Mouse (Mus musculus) hindbrain, embryonic 12.5 days (tissue): ENCODE data around the gene Cd248. TPM values are rescaled to one million over a fixed set of nuclear protein-coding genes. Genes with fewer than 3 reads are reported as not detected.
"Not testable (repeated sequence)": the region's sequence is repeated elsewhere in the genome, so short reads cannot be mapped to it uniquely, and the experiment has no call there.

Experiments used
- ATAC-seq: fragments of 200-750 bp; cut with Nextera tagmentation; 2 replicates; pipeline ENCODE4 v1.8.0; 2017; ENCODE audit warnings: moderate TSS enrichment; ENCODE audit not compliant: low FRiP score
- H3K27ac ChIP-seq: fragments of 300-500 bp; sonication (generic); 2 replicates; pipeline ENCODE4 v1.5.1; 2016; ENCODE audit warnings: mild to moderate bottlenecking
- H3K27me3 ChIP-seq: fragments of 300-500 bp; sonication (generic); 2 replicates; pipeline ENCODE4 v1.6.1; 2016; ENCODE audit warnings: mild to moderate bottlenecking
- H3K36me3 ChIP-seq: fragments of 300-500 bp; sonication (generic); 2 replicates; pipeline ENCODE4 v1.6.1; 2016; ENCODE audit warnings: mild to moderate bottlenecking
- H3K4me1 ChIP-seq: fragments of 300-500 bp; sonication (generic); 2 replicates; pipeline ENCODE4 v1.6.1; 2016
- H3K4me2 ChIP-seq: fragments of 300-500 bp; sonication (generic); replicated peaks from 2 replicates; pipeline ENCODE4 v1.6.1; 2016; ENCODE audit warnings: mild to moderate bottlenecking
- H3K4me3 ChIP-seq: fragments of 300-500 bp; sonication (generic); 2 replicates; pipeline ENCODE4 v1.5.1; 2016; ENCODE audit warnings: mild to moderate bottlenecking
- H3K9ac ChIP-seq: fragments of 300-500 bp; sonication (generic); 2 replicates; pipeline ENCODE4 v1.6.1; 2016; ENCODE audit warnings: mild to moderate bottlenecking, moderate library complexity
- H3K9me3 ChIP-seq: fragments of 300-500 bp; sonication (generic); replicated peaks from 2 replicates; pipeline ENCODE4 v1.6.1; 2016; ENCODE audit warnings: mild to moderate bottlenecking
- WGBS: fragments of 180-500 bp; shearing (Covaris S2); methylation state at CpG from one replicate; pipeline ENCODE4 v1.1.7; 2016; 5-methylcytosine and 5-hydroxymethylcytosine counted together
- polyA plus RNA-seq: library from polyadenylated mRNA; unstranded; fragments of >200 nt; fragmentation: Nextera tagmentation; extraction: Ambion mirVana; gene quantifications from 2 replicates; pipeline ENCODE4 v1.2.1, GENCODE M21; 2016

Cd248 gene
- polyA plus RNA-seq, 1 experiment from 2014 or later = 32.0 TPM

DNA sequence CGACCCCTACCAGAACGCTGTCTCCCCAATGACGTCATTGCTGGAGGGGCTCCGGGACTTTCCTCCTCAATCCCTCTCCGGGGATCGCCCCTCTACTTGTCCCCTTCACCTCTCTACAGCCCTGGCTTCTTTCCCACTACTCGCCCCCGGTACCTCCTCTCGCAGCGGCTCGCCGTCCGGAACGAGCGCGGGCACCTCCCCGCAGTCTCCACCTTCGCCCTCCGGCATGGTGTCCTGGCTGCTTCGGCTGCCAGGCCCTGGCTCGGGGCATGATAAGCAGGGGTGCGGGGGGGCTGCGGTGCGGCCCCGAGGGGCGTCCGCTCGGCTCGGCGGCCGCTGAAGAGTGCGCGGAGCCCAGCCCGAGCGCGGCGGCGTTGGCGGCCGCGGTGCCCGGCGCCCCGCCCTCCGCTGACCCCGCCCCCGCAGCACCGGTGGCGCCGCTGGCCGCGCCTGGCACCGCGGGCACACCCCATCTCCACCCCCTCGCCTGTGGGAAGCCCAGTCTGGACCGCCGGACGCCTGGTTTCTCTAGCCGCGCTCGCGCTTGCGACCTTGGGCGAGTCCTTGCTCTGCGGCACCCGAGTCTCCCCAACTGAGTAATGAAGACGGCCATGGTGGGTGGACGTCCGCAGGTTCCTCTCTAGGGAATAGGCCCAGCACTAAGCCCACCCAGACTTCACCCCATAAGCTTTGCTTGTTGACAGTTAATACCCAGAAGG is 17.4 kb downstream of the Cd248 start, which contains the start of gene Tmem151a:
Gene Tmem151a, minus strand, starts transcription at position 387 of the 719 bp plus-strand sequence.
- WGBS = under 1% methylated on average over 63 of the region's 69 CpGs
- H3K27ac ChIP-seq = no peak within 1 kb of the TSS
- peaks cover 5% of the 10 kb centered on the region; the same call in 1 of the 2 replicates for H3K36me3 ChIP-seq
- no peaks in the 10 kb centered on the region for H3K9me3 ChIP-seq
- peaks cover 63% of the 10 kb centered on the region for H3K27me3 ChIP-seq
- ATAC-seq = no peak
- H3K4me2 ChIP-seq = peak within 1 kb of the TSS; percentile 83
- H3K4me3 ChIP-seq = peak within 1 kb of the TSS; percentile 49
- peak within 1 kb of the TSS; percentile 63 for H3K9ac ChIP-seq
- peaks cover 23% of the 10 kb centered on the region for H3K4me1 ChIP-seq

DNA sequence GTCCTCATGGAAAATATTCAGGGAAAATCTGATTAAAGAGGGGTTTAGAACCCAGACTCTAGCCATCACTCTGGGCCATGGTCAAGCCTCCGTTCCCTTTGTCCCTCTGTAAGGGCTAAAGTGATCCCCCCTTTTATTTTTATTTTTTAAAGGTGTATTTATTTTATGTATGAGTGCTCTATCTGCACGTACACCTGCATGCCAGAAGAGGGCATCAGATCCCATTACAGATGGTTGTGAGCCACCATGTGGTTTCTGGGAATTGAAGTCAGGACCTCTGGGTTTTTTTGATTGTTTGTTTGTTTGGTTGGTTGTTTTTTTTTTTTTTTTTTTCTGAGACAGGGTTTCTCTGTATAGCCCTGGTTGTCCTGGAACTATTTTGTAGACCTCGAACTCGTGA is 18.7 kb downstream of the Cd248 start:
- peaks cover 15% of the 10 kb centered on the region for H3K36me3 ChIP-seq
- H3K4me3 ChIP-seq, H3K27ac ChIP-seq, H3K9me3 ChIP-seq, H3K4me2 ChIP-seq, ATAC-seq, H3K9ac ChIP-seq: not testable (repeated sequence)
- peaks cover 51% of the 10 kb centered on the region for H3K27me3 ChIP-seq
- peaks cover 23% of the 10 kb centered on the region for H3K4me1 ChIP-seq
- WGBS = 58% methylated on average over 4 of the region's 4 CpGs

DNA sequence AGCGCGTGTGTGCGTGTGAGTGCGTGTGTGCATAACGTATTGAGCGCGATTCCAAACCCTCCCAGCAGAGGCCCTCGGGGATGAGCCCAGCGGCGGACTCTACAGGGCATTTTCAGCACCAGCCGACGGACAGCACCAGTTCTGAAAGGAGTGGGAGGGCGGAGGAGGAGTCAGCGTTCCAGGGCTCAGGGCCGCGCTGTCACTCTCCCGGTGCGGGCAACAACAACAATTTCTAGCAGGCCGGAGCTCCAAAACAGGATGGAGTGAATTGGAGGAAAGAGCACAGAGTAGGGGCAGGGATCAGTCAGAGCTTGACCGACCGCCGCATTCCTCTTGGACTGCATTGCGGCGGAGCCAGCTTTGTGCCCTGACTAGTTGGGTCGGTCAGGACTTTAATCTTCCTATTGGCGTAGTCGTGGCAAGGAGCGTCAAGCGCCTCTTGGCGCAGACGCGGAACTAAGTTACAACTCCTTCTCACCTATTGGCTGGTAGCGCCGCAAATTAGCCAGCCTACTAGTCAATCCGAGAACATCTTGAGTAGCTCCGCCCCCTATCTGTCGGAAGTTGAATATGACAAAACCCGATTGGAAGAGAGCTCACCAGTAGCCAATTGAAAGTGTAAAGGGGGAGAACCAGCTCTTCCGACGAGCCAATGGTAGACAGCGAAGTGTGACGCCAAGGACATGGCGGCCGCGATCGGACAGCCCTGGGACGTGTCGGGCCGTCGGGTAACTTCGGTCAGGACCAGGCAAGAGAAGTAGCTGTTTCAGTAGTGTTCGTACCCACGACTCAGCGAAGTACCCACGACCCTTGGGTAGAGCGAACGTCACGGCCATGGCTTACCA is 20.2 kb downstream of the Cd248 start, which contains the start of gene Yif1a:
Gene Yif1a, plus strand, starts transcription at position 655 of the 845 bp plus-strand sequence.
- H3K27ac ChIP-seq = peak within 1 kb of the TSS; percentile 85
- H3K27me3 ChIP-seq = peaks cover 35% of the 10 kb centered on the region
- peak; percentile 92 for ATAC-seq
- under 1% methylated on average over 58 of the region's 58 CpGs for WGBS
- H3K9ac ChIP-seq = peak within 1 kb of the TSS; percentile 79
- H3K36me3 ChIP-seq = peaks cover 30% of the 10 kb centered on the region
- peak within 1 kb of the TSS; percentile 84 for H3K4me3 ChIP-seq
- no peaks in the 10 kb centered on the region for H3K9me3 ChIP-seq
- H3K4me1 ChIP-seq = peaks cover 25% of the 10 kb centered on the region
- peak within 1 kb of the TSS; percentile 87 for H3K4me2 ChIP-seq

DNA sequence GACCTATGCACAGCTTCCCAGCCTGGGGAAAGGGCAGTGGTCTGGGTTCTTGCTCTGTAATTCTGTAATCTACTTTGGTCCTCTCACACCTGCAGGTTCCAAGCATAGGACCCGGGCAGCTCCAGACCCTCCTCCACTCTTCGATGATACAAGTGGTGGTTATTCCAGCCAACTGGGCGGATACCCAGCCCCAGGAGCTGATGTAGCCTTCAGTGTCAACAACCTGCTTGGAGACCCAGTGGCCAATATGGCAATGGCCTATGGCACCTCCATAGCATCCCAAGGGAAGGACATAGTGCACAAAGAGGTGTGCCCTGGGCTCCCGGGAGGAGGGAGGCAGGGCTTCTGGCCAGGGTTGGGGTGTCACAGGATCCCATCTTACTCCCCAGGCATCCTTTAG is 21.4 kb downstream of the Cd248 start:
- no peak for ATAC-seq
- Histone ChIP-seq H3K4me1 (peaks cover 35% of the 10 kb centered on the region), H3K9ac (peak overlapping the region; percentile 79; the same call in 1 of the 2 replicates), H3K27me3 (peaks cover 23% of the 10 kb centered on the region), H3K9me3 (no peaks in the 10 kb centered on the region), H3K4me3 (peak overlapping the region; percentile 84), H3K4me2 (peak overlapping the region; percentile 87), H3K36me3 (peaks cover 37% of the 10 kb centered on the region), H3K27ac (no peak overlapping the region)
- 91% methylated on average over 4 of the region's 4 CpGs for WGBS

DNA sequence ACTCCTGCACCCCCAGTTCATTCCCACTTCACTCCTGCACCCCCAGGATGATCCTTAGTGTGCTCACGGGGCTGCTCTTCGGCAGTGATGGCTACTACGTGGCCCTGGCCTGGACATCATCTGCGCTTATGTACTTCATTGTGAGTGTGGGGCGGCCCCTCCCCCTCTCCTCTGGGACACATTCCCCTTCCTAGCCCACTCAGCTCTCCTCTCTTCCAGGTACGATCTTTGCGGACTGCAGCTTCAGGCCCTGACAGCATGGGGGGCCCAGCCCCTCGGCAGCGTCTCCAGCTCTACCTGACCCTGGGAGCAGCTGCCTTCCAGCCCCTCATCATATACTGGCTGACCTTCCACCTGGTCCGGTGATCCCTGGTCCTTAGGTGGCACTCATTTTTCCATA is 24.2 kb downstream of the Cd248 start:
- Histone ChIP-seq H3K9me3 (no peaks in the 10 kb centered on the region), H3K4me2 (no peak overlapping the region), H3K4me1 (peaks cover 54% of the 10 kb centered on the region), H3K4me3 (no peak overlapping the region), H3K36me3 (peaks cover 37% of the 10 kb centered on the region), H3K27me3 (no peaks in the 10 kb centered on the region), H3K27ac (no peak overlapping the region), H3K9ac (no peak overlapping the region)
- WGBS = 85% methylated on average over 10 of the region's 10 CpGs
- no peak for ATAC-seq

DNA sequence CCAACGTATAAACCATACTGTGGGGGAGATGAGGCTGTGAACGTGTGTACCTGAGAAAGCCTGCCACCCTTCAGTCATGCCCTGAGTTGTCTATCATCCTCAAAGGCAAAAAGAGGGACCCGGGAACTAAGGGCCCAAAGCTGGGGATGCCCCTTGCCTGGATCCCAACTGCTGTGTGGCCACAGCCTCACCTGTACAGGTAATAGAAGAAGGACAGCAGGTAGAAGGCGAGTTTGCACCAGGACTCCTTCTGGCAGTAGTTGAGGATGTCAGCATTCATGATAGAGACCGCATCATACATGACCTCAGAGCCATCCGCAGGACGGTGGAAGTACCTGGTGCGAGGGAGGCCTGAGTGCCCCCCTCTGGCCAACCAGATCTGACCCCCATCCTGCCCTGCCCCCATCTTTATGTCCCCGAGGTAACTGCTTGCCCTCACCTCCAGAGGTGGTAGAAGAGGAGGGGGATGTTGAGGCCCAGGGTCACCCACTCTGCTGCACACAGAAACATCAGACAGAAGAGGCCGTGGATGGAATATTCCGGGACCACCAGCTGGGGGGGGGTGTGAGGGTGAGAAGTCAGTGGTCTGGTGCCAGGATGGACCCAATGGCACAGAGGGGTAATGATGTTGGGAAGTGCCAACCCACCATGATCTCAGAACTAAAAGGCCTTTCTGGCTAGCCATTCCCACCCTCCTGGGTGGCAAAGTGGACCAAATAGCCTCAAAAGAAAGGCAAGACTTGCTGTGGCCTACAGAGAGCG is 25.8 kb downstream of the Cd248 start:
- Histone ChIP-seq H3K4me3 (peak overlapping the region; percentile 81; the same call in 1 of the 2 replicates), H3K4me1 (peaks cover 58% of the 10 kb centered on the region), H3K27me3 (no peaks in the 10 kb centered on the region), H3K9me3 (no peaks in the 10 kb centered on the region), H3K27ac (peak overlapping the region; percentile 94; the same call in 1 of the 2 replicates), H3K36me3 (peaks cover 37% of the 10 kb centered on the region), H3K9ac (peak overlapping the region; percentile 49), H3K4me2 (peak overlapping the region; percentile 93)
- no peak for ATAC-seq
- WGBS = 73% methylated on average over 12 of the region's 12 CpGs

DNA sequence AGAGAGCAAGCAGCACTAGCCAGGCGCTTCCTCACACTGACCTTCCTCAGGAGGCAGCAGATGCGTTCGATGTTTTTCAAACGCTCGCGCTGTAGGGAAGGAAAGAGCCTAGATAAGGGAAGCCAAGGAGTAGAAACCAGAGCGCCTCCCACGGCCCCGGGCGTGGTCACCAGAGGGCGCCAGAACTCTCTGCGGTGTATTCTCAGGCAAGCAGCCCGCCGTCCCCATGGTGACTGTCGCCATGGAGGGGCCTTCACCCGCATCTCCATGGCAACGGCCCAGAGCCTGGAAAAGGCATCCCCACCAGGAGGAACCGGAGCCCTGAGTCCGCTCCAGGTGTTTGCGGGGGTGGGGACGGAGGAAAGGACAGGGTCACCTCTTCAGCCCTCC is 26.4 kb downstream of the Cd248 start:
- Histone ChIP-seq H3K4me1 (peaks cover 59% of the 10 kb centered on the region), H3K27me3 (no peaks in the 10 kb centered on the region), H3K4me3 (peak overlapping the region; percentile 81), H3K9ac (peak overlapping the region; percentile 49; the same call in 1 of the 2 replicates), H3K9me3 (no peaks in the 10 kb centered on the region), H3K27ac (peak overlapping the region; percentile 94), H3K36me3 (peaks cover 37% of the 10 kb centered on the region), H3K4me2 (peak overlapping the region; percentile 93)
- WGBS = under 1% methylated on average over 21 of the region's 21 CpGs
- peak; percentile 65 for ATAC-seq

DNA sequence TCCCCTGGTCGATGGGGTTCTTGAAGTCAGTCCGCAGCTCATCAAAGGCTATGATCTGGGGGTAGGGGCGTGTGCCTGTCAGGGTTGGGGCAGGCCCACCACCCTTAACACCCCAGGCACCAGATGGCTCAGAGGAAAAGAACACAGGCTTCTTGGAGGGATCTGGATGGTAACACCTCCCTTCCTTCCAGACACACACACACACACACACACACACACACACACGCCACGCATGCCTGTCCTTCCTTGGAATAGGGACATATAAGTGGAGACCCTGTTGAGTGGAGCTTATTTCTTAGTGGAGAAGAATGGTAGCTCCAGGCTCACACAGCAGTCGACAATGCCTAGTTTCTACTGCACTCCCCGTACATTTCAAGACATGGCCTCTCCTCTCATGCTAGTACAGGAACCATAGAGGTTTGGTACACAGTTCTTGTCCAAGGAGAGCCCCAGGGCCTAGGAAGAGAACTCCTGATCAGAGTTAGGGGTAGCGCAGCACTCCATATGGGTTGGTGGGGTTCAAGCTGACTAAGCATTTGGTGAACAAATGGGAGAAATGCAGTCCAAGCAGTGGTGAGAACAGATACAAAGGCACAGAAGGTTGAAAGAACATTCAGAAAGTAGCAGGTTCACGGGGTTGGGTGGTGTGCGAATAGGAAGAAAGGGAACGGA is 27.0 kb downstream of the Cd248 start:
- H3K4me2 ChIP-seq = peak overlapping the region; percentile 93
- H3K36me3 ChIP-seq = peaks cover 38% of the 10 kb centered on the region
- H3K4me3 ChIP-seq = peak overlapping the region; percentile 81
- peaks cover 62% of the 10 kb centered on the region for H3K4me1 ChIP-seq
- no peaks in the 10 kb centered on the region for H3K27me3 ChIP-seq
- peak overlapping the region; percentile 94 for H3K27ac ChIP-seq
- peak; percentile 5; the same call in 1 of the 2 replicates for ATAC-seq
- WGBS = 36% methylated on average over 11 of the region's 11 CpGs
- H3K9ac ChIP-seq = peak overlapping the region; percentile 94
- H3K9me3 ChIP-seq = no peaks in the 10 kb centered on the region

DNA sequence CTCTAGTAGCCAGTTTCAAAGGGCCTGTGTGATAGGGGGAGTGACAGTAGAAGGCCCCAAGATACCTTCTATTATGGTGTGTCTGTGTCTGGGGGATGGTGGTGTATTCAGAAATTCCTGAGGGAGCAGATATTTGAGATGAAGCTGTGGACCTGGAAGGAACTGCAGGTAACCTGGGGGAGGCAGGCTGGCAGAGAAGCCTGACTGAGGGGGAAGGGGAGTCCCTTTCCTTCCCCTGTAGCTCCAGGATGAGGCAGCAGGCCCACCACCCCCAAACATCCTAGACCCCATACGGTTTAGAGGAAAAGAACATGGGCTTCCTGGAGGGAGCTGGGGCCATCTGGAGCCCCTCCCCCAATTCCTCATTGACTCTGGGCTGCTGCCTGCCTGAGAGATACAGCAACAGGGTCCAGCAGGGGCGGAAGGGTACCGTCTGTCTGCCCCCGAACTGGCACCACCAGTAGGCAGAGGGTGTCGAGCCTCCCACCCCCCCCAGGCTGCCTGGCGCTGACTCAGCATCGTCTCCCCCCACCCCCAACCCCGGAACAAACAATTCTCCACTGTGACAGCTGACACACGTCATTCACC is 28.1 kb downstream of the Cd248 start:
- no peaks in the 10 kb centered on the region for H3K27me3 ChIP-seq
- H3K4me1 ChIP-seq = peaks cover 64% of the 10 kb centered on the region
- peak overlapping the region; percentile 93 for H3K4me2 ChIP-seq
- H3K9me3 ChIP-seq = no peaks in the 10 kb centered on the region
- H3K9ac ChIP-seq = peak overlapping the region; percentile 94
- peaks cover 42% of the 10 kb centered on the region for H3K36me3 ChIP-seq
- no peak for ATAC-seq
- WGBS = 10% methylated on average over 9 of the region's 9 CpGs
- peak overlapping the region; percentile 81 for H3K4me3 ChIP-seq
- H3K27ac ChIP-seq = peak overlapping the region; percentile 94

DNA sequence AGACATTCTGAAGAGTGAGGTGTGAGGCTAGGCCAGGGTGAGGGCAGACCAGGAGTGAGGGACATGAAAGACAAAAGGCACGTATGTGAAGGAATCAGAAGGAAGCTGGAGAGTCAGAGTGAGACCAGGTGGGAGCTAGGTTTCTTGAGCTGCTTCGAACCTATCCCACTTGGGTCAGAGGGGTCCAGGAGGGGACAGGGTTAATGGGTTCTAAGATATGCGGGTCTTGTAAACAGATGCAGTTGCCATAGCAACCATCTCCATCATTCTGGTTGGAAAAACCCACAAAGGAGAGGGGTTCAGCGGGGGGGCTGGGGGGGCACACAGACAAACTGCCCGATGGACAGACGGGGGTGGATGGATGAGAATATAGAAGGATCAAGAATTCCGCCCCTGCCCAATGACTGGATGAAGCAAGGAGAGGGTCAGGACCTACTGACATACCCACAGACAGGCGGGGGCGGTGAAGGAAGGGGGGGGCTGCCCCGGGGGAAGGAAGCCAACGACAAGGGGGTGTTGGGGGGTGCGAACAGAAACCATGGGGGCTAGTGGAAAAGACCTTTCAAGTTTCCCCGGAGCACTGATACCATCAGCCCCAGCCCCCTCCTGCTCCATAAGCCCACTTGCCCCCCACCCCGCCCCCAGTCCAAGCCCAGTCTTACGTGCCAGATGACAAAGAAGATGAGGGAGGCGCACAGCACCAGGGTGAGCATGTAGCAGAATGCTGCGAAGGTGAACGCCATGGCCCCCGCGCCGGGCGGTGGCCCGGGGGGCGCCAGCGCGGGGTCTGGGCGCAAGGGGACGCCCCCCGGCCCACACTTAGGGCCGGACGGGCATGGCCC is 29.9 kb downstream of the Cd248 start:
- 4% methylated on average over 26 of the region's 31 CpGs for WGBS
- Histone ChIP-seq H3K36me3 (peaks cover 42% of the 10 kb centered on the region), H3K27ac (peak overlapping the region; percentile 94), H3K4me2 (peak overlapping the region; percentile 93), H3K4me1 (peaks cover 61% of the 10 kb centered on the region), H3K27me3 (no peaks in the 10 kb centered on the region), H3K4me3 (peak overlapping the region; percentile 81), H3K9ac (peak overlapping the region; percentile 94), H3K9me3 (no peaks in the 10 kb centered on the region)
- ATAC-seq = peak; percentile 16; the same call in 1 of the 2 replicates
